Mouse (Mus musculus) 3T3-L1 (cell line): ENCODE results near the gene Zfyve19.
A peak's percentile ranks its signal among the peaks of the same experiment; 100 is the strongest.

Experiments
- DNase-seq: peaks from one replicate; pipeline ENCODE4 v3.0.0-alpha.2; 2015; ENCODE audit warnings: low read depth, low spot score

The Zfyve19 gene

DNA sequence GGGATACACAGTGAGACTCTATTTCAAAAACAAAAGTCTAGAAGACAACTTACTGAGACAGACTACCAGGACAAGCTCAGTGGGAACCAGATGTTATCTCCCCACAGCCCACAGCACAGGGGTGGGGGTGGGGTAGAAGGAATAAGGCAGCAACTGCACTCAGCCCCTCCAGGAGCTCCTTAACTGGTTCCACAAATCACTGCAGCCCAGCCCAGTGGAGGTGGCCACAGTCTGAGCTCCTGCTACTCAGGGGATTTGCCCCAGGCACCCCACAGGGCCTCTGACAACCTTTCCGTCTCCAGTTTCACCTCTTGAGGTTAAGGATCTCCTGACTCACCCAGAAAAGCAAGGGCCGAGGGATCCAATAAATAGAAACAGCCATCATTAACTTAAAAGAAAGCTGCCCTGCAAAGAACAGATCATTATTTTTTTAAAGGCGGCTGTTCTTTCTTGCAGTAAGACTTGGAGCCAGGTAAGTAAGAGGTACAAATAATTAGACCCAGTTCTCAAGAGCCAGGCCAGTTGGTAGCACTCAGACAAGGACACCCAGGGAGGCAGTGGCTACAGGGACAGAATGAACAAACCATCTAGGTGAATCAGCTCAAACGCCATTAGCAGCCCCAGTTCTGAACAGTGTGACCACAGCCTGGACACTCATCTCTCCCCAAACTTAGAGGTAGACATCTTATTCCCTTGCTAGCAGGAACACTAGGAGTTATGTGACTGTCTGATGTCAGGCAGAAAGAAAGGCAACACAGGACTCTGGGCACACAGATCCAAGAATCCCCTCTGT, 11.9 kb upstream of the Zfyve19 start:
- DNase-seq: peak; percentile 71

DNA sequence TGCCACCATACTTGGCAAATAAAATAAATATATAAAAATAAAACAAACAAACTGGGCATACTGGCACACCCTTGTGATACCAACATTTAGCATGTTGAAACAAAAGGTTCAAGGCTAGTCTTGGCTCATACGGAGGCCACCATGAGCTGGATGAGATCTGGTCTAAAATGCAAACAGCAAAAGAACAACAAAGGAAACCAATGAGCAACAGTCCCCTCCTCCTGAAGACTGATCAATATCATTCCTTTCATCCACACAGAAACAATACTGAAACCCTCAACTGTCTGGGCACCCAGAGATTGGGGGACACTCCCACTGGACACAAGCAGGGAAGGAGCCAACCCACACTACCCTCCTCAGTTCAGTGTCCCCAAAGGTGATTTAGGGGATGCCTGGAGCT, 10.9 kb upstream of the Zfyve19 start:
- DNase-seq: no peak

DNA sequence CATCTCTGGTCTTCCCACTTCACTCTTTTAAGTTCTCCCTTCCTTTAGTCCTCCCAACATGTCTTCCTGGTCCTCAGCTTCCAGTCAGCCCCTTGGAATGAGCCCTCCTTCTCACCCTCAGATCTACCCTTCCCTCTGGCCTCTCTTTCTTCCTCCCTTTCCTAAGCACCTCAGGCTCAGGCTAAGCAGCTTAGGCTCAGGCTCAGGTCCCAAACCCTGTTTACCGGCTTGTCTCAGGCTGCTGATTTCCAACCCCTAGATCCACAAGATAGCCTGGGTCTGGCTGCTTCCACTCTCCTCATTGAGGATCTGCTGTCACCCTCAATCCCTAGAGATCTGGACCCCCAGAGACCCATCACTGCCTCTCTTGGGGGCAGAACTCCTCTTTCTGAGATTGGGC, 10.4 kb upstream of the Zfyve19 start:
- no peak for DNase-seq

DNA sequence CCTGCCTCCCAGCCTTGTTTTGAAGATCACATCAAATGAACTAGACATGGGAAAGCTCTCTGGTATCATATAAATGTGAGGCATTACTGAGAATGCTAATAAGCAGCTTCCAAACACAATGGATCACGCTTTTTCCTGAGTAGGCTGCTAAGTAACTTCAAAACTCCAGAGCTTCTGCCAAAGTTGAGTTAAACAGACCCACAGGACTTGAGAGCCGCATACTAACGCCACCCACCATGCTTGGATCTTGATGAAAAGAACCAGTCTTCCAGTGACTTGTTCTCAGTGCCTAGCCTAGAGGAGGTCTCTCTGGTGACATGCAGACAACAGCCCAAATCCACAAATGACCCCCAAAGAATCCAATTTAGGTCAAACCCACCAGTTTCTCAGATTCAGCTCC, 9.5 kb upstream of the Zfyve19 start:
- no peak for DNase-seq

- DNase-seq: no peak
Measured at GRCm38 (mm10) chr2:119202914-119203453, 5.4 kb upstream of the Zfyve19 start.

GRCm38 (mm10) chr2:119203871-119204460, 4.5 kb upstream of the Zfyve19 start:
- DNase-seq: peak; percentile 66

DNA sequence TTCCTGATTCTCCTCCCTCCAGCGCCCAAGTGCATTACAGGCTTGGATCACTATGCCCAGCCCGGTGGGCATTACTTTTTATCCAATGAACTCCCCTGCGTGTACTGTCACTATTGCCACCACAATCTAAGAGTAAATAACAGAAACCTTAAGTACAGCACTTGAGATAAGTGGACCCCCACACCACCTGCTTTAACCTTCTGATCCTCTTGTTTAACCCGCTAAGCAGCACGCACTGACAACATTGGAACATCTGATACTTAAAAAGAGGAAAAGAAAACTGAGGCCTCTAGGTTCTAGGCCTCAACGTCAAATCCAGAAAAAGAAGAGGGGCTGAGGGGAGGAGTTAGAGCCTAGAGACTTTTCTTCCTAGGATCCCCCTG, 465 bp upstream of the Zfyve19 start:
- DNase-seq: no peak

DNA sequence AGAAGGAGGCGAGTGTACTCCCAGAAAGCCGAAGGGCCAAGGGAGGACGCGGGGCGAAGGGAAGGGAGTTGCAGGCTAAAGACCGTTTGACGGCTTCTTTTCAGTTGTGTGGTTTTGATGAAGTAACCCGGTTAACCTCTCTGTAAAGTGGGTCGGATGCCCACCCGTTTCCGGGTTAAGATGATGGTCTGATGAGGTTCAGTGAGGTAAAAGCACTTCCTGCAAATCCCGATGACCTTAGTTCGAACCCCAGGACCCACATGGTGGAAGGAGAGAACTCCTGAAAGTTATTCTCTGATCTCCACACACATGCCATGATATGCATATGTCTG, 725 bp downstream of the Zfyve19 start:
- no peak for DNase-seq

DNA sequence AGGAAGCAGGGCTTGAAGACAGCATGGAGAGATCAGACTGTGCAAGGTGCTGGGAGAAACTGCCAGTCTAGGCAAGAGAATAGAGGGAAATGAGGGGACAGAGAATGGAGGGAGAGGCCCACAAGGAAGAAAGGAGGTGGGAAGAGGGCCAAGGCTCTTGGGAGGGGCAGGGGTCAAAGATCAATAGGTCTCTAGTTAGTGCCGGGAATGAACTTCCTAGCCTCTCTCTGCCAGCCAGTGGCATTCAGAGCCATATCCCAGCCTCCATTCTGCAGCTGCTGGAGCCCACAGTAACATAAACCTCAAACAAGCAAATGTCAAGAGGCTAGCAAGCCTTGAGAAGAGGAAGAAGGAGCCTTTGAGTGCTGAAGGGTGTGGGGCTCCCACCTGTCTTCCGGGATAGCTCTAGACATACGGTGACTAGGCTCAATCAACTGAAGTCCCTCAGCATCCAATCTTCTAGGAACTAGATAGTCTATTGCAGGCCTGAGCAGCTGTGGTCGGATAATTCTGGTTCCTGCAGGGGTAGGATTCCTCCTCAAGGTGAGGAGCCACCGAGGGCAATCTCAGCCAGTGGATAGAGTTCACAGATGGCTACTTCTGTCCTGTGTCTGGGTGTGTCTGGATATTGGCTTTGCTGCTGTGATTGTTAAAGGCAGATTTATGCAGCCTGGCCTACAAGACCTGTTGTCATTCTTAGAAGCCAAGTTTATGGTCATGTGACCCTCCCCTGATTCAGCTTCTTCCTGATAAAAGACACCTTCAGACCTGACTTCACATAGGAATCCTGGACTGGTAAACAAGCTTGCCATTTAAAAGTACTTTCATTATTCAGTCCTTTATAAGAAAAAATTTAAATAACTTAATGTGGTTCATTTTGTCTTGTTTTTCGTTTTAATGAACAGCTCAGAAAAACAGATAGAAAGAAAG, 21.6 kb downstream of the Zfyve19 start, which contains the start of gene Ppp1r14d:
Gene Ppp1r14d (minus strand): TSS at position 132 of the 930 bp plus-strand sequence.
- no peak for DNase-seq

- no peak for DNase-seq
Measured at GRCm38 (mm10) chr2:119236682-119237209, 28.3 kb downstream of the Zfyve19 start.

DNA sequence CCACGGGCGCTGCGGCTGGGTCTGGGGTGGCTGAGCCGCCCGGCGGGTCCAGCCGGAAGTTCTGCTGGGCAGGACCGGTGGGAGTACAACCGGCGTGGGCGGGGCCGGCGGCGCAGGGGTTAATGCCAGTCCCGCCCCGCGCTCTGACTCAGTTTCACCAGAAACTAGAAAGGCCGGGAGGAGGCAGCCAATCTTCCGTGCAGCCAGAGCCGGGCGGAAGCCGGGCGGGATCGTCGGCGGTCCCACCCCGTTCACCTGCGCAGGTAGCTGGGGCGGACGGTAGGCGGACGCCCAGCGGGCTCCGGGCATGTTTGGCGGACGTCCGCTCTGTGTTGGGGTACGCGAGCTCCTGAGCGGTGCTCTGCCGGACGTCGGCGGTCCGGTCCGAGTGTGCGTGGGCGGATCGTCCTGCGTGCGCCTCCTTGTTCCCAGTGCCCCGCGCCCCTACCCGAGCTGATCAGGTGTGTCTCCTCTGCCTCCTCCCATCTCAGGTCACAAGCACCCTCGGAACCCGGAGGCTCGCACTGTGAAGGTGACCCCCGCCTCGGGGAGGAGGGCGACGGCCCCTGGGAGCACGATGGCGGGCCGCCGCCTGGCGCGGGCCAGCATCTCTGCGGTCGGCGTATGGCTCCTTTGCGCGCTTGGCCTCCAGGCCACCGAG, 28.9 kb downstream of the Zfyve19 start, which contains the start of gene Spint1:
Gene Spint1 (plus strand): TSS at position 153 of the 661 bp plus-strand sequence.
- no peak for DNase-seq

GRCm38 (mm10) chr2:119237871-119238220, 29.4 kb downstream of the Zfyve19 start:
- no peak for DNase-seq

DNA sequence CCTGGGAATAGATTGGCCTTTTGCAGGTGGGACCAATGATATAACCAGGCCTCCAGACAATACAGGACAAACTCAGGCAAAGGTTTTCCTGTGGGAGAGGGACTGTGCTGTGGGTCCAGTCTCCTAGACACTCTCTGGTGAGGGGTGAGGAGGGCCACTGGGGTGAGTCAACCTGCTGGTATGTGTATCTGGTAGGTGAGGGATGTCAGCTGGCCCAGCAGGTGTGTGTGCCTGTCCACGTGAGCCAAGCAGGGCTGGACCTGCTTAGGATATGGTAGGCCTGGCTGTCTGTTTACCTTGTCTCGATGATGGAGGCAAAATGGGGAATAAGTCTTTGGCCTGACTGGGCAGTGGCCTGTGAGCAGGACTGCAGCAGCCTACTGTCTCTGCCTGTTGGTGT, 30.3 kb downstream of the Zfyve19 start:
- no peak for DNase-seq

DNA sequence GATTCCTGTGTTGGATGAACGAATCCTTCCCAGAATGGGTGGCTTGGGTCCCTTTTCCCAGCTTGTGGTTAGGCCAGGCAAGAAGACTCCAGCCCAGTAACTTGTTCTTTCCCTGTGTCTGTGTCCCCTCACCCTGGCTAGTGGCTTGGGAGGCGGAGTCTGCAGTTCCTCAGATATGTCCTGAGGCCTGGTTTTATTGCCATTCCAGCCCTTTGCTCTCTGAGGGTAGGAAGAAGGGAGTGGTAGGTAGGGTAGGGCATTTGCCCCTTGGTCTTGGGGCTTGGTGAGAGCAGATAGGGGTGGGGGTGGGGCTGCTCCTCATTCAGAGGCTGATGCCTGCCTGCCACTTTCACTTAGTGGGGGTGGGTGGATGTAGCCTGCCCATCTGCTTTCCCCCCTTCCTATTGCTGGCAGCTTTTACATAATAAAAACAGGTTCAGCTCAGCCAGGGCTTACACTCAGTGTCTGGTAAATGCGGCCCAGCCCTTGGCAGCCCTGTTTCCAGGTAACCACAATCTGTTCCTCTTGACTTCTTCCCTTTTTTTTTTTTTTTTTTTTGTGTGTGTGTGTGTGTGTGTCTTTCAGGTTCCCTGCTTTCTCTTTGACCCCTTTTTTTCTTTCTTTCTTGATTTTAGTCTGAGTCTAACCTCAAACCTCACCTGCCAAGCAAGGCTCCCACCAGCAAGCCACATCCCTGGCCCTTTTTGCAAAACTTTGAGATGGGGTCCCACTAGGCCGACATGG, 31.8 kb downstream of the Zfyve19 start:
- no peak for DNase-seq

- no peak for DNase-seq
Measured at GRCm38 (mm10) chr2:119240819-119241186, 32.4 kb downstream of the Zfyve19 start.

- no peak for DNase-seq
Measured at GRCm38 (mm10) chr2:119242548-119242947, 34.1 kb downstream of the Zfyve19 start.

DNA sequence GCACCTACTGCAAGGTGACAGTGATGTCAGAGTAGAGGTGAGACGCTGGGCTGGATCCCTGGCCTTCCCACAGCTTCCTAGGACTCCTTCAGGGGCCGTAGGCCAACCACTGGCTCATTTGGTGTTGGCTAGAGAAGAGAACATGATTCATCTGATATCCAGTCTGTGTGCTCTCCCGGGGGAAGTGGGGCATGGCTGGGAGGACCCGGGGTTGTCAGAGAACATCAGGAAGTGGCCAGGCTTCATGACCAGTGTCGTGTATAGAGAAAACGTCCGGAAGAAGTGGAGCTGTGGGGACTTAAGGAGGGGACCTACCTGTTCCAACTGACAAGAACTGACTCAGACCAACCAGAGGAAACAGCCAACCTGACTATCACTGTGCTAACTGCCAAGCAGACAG, 36.8 kb downstream of the Zfyve19 start:
- peak; percentile 31 for DNase-seq

DNA sequence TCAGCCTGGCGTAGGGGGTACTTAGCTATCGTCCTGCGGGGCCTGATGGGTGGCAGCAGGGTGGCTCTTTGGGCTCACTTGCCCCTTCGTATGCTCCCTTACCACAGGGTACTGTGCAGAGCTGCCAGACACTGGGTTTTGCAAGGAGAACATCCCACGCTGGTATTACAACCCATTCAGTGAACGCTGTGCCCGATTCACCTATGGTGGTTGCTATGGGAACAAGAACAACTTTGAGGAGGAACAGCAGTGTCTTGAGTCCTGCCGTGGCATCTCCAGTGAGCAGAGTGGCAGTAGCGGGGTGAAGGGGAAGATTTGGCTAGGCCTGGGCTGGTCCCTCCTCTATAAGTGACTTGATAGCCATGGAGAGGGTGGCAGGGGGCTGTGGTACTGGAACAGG, 39.5 kb downstream of the Zfyve19 start:
- DNase-seq: no peak

DNA sequence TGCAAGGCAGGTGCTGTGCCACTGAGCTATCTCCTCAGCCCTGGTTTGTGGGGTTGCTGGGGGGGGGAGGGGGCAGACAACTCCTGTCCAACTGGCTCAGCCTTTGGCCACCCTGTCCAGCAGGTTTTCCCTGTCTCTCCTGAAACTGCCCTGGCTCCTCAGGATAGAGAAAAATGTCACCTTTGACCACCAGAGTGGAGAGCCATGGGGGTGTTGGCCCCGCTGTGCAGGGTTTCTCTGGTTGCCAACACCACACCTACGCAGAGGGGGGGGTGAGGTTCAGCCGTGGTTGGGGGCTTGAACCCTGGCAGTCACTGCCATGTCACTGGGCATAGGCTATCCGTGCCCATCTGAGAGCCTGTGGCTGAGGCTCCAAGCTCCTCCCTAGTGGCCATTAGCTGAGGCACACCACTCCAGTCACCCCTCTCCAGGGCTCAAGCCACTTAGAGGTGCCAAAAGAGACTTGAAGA, 41.2 kb downstream of the Zfyve19 start:
- no peak for DNase-seq

DNA sequence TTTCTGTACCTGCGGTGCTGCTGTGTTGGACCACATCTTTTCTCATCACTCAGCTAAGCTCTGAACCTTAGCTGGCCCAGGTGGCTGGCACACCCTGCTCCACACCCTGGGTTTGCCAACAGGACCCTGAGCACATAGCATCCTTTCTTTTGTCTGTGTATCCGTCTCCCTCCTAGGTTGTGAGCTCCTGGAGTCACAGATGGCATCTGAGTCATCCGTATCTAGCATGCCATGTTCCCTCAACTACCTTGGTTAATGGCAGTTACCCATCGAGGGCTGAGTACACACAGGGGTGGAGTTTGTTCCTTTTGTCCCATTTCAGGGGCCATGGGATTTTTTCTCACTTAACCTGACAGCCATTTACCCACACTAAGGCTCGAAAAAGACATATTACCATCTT, 42.0 kb downstream of the Zfyve19 start:
- DNase-seq: no peak
